Mouse (Mus musculus) T-helper 2 cell (primary cell): ENCODE data around the gene 1700001J03Rik.

Experiments used
- in situ Hi-C: fragments of 300-600 bp; cut with MboI, MseI; formaldehyde crosslinking; loops from one replicate; pipeline ENCODE4 v1.15.1; 2025; ENCODE audit warnings: high pct_unique_total_duplicates

The 1700001J03Rik gene

GRCm38 (mm10) chr5:146185204-146185603, at the start of gene 1700001J03Rik:
1700001J03Rik (minus strand) TSS chr5:146185304.
- in situ Hi-C loops = loop anchor here (10.0 kb wide), 1 partner anchor 300 kb away; the partner anchor contains the start of gene Gm6408

GRCm38 (mm10) chr5:146234336-146234735, 49.2 kb upstream of the 1700001J03Rik start:
- in situ Hi-C loops = no loop called here

DNA sequence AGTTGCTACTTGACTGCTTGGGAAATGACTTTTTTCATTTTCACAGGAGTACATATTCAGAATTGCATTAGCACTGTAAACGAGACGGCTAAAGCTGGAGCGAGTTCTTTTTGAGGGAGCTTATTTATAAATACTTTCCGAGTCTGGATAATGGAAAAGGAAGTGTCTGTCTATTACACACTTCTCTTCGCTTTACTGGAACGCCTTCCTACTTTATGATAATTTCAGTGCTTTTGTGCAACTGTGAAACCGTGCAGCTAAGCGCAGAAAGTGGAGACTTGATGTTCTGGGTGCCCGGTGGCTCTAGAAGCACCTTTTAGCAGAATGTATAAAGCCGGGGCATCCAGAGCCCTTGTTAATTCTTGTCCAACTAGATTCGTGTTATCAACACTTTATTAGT, 47.7 kb upstream of the 1700001J03Rik start:
- in situ Hi-C loops = no loop called here

DNA sequence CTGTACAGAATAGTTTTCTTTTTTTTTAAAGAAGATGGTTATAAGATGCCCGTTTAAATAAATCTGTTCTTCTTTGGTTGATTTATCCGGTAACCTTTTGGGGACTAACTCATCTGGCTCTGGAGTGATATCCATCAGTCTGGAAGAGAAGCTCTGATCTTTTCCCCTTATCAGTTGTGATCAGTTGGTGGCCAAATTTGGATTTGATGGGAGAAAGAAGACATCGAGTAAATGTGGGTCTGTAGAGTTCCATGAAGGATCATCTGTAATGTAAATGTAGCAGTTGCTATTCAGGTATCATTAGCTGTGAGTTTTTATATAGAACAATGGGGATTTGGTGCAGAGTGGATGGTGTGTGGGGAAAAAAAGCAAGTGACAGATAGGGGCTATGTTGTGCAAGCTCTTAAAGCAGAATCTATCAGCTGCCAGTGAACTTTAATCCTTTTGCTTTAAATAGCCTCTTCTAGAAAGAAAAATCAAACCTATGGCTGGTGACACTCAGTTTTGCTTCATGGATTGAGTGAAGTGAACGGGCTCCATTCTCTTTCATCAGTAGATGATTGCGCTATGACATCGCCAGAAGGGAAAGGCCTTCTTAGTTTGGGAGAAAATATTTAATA, 47.1 kb upstream of the 1700001J03Rik start:
- in situ Hi-C loops = no loop called here

- in situ Hi-C loops = no loop called here
Measured at GRCm38 (mm10) chr5:146231655-146231996, 46.5 kb upstream of the 1700001J03Rik start.

- in situ Hi-C loops = no loop called here
Measured at GRCm38 (mm10) chr5:146230864-146231654, 46.0 kb upstream of the 1700001J03Rik start, which contains the start of gene Cdk8. Cdk8 (plus strand) TSS chr5:146231230.

DNA sequence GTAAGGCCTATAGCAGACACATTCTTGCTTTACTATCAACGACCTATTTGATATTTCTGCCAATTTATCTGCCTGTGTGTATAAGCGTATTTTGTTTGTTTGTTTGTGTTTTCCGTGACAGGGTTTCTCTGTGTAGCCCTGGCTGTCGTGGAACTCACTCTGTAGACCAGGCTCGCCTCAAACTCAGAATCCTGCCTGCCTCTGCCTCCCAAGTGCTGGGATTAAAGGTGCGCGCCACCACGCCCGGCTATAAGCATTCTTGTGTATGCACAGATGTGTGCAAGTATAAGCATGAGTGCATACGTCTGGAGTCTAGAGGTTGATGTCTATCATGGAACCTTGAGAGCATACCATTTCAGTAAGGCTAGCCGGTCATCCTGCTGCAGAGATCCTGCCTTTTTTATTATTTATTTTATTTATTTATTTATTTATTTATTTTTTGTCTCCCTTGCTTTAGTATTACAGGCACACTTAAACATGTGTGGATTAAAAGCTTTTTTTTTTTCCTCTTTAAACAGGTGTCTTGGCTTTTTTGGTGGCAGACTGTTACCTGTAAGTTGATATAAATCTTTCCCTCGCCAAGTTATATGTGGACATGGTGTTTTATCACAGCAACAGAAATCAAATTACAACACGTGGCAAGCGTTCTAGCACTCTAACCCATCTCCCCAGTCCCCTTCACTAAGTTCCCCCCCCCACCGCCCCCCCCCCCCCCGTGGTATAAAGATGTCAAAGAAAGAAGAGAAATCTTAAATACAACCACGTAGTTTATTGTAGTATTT, 45.0 kb upstream of the 1700001J03Rik start:
- in situ Hi-C loops = no loop called here

DNA sequence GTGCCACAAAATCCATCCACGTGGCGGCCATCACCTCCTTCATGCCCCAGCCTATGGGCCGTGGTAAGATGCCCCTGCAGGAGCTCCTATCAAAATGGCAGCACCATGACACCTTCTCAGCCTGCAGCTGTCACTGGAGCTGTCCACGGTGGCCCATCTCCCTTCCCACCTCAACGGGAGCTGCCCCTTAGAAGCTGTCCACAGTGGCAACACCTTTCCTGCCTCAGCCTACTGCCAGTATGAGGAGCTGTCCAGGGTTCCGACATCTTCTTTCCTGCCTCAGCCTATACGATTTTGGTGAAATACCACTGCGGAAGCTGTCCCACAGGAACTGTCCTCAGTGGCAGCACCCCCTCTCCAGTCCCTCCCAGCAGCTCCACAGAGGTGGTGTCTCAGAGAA, 42.4 kb upstream of the 1700001J03Rik start:
- in situ Hi-C loops = no loop called here

GRCm38 (mm10) chr5:146223786-146224185, 38.7 kb upstream of the 1700001J03Rik start:
- in situ Hi-C loops = loop anchor here (25.0 kb wide), 2 partner anchors 936 to 1461 kb away; partner anchors contain the start of genes Tmem130, Trrap and Zscan25

GRCm38 (mm10) chr5:146221722-146222121, 36.6 kb upstream of the 1700001J03Rik start:
- in situ Hi-C loops = loop anchor here (25.0 kb wide), 2 partner anchors 934 to 1459 kb away; partner anchors contain the start of genes Tmem130, Trrap and Zscan25

DNA sequence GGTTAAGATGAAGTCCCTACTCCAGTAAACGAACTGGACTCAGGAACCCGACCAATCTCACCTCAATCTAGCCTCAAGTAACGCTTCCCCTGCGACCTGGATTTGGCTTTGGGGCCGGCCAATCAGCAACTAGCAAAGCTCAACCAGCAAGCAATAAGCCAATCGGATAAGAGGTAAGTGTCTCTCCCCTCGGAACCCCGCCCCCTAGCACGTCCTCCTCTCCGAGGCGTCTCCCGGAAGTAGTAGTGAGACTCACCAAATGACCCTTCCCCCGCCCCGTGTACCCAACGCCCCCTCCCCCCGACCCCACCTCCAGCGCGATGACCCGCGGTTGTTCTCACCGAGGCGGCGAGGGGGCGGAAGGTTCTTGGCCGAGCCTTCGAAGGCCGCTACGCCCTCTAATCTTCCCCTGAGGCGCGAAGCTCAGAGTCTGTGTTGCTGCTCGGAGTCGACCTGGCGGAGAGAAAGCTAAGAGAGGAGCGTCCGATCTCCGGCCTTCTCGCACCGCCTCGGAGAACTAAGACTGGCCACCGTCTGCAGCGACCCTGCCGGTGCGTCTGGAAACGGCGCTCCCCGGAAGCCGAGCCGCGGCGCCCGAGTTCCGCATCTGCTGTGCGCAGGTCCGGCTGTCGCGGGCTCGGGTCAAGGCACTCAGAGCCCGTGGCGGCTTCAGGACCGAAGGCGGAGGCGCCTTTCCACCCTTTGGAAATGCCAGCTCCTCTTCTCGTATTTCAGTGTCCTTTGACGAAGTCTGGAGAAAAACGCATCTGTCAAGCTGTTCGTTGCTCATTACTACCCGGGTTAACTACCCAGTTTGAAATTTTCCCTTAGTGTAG, 36.0 kb upstream of the 1700001J03Rik start, which contains the start of gene Rnf6:
Gene Rnf6 (minus strand): TSS at position 677 of the 836 bp plus-strand sequence.
- in situ Hi-C loops = loop anchor here (25.0 kb wide), 2 partner anchors 934 to 1459 kb away; partner anchors contain the start of genes Tmem130, Trrap and Zscan25

- in situ Hi-C loops = loop anchor here (25.0 kb wide), 2 partner anchors 933 to 1458 kb away; partner anchors contain the start of genes Tmem130, Trrap and Zscan25
Measured at GRCm38 (mm10) chr5:146220501-146220878, 35.4 kb upstream of the 1700001J03Rik start.

DNA sequence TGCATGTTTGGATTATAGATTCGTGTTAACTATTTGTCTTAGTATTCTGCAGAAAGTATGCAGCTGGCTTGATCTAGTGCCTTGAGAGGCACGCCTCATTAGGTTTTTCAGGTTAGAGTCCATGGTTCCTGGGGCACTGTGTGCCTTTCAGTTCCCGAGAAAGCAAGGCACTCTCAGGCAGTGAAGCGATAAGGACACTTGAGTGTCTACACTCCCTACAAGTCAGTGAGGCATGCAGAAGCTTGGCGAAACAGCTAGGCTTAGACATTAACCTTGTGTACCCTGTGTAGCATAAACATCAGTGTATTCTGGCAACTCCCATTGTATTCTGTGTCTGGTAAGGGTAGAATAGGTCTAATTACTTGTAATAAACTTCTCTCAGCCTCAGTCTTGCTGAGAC, 20.4 kb upstream of the 1700001J03Rik start:
- in situ Hi-C loops = loop anchor here (5.0 to 25.0 kb wide), 3 partner anchors 87 to 1443 kb away; partner anchors contain the start of genes Tmem130, Trrap and Zscan25

- in situ Hi-C loops = loop anchor here (25.0 kb wide), 2 partner anchors 917 to 1442 kb away; partner anchors contain the start of genes Tmem130, Trrap and Zscan25
Measured at GRCm38 (mm10) chr5:146203921-146204320, 18.8 kb upstream of the 1700001J03Rik start.

DNA sequence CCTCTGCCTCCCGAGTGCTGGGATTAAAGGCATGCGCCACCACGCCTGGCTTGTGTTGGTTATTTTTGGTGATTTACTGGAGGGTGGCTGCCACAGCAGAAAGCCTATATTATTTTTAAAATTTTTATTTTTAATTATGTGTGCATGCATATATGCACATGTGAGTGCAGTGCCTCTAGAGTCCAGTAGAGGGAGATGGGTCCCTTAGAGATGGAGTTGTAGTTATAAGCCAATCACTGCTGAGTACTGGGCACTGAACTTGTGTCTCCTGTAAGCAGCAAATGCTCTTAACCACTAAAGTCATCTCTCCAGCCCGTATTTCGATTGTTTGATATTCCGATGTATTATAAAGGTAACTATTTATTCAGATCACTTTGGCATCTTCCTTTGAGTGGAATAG, 15.5 kb upstream of the 1700001J03Rik start:
- in situ Hi-C loops = loop anchor here (25.0 kb wide), 2 partner anchors 913 to 1438 kb away; partner anchors contain the start of genes Tmem130, Trrap and Zscan25

DNA sequence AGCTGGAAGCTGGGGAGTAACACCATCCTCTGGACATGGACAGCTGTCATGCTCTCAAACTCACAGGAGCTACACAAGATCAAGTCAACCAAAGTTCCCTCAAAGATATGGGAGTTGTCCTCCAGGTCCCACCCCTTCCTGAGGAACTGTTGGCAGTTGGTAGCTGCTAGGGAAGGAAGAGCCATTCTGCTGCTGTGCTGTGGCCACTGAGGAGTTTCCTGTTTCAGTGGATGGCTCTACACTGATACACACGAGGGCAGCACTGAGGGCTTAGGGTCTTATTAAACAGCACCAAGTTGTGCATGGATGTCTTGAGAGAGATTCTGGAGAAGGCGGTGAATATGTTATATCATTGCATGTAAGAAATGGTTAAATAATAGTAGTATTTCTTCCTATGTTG, 14.4 kb upstream of the 1700001J03Rik start:
- in situ Hi-C loops = no loop called here

DNA sequence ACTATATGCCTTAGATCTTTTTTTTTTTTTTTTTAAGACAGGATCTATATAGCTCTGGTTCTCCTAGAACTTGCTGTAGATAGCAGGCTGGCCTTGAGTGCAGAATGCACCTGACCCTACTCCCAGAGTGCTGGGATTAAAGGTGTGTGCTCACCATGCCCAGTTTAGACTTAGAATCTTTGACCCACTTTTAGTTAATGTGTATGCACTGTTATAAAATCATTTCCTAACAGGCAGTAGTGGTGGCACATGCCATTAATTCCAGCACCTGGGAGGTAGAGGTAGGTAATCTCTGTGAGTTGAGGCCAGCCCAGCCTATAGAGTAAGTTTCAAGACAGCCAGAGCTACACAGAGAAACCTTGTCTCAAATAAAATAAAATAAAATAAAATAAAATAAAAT, 14.0 kb upstream of the 1700001J03Rik start:
- in situ Hi-C loops = no loop called here

- in situ Hi-C loops = no loop called here
Measured at GRCm38 (mm10) chr5:146193360-146193759, 8.3 kb upstream of the 1700001J03Rik start.

DNA sequence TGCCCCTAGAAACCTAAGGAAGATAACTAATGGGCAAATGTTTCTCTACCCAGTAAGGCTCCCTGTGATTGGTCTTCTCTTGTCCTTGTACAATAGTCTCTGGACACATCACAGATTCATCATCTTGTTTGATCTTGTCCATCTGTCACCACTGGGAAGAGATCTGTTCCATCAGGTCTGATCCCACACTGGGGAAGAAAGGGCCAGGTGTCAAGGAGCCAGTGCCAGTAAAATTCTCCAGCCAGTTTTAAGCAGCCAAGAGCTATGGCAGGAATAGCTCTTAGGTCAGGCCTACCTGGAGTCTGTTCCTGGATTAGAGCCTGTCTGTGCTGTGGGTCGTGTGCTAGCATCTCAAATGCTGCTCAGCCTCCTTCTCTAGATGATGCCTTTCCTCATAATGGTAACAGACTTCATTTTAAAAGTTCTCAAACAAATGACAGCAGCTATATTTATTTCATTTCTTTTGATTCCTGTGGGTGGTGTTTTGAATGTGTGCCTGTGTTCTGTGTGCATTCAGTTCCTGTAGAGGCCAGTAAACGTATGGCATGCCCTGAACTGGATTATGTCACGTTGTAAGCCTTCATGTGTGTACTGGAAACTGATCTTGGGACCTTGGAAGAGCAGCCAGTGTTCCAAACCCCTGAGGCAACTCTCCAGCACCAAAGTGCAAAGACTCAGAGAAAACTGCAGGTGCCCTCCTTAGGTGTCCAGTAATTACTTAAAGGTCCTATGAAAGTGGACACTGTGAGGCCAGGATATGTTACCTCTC, 5.6 kb upstream of the 1700001J03Rik start:
- in situ Hi-C loops = no loop called here

GRCm38 (mm10) chr5:146190093-146190492, 5.0 kb upstream of the 1700001J03Rik start:
- in situ Hi-C loops = no loop called here
